In the genomic region with DNA sequence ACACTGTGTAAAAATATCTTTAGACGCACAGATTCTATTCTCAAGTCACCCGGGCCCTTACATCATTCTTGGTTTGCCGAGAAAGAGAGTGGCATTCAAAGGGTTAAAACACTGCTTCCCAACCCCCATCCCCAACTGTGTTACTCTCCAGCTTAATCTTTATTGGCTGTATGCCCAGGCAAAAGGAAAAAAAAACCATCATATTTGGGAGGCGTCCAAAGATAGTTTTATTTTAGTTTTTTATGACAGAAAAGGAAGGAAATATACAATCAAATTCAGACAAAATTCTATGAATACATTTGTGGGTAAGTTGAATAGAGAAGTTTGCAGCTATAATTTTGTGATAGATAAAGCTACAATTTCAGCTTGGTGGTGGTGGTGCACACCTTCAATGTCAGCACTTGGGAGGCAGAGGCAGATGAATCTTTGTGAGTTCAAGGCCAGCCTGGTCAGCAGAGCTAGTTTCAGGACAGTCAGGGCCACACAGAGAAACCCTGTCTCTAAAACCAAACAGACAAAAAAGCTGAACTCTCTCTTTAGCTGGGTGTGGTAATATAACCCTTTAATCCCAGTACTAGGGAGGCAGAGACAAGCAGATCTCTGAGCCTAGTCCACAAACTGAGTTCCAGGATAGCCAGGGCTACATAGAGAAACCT, we compare ENCODE assay signal across 10 mouse cellular contexts.
DNase-seq lines count a peak whose midpoint lies in the region; ATAC-seq and TF ChIP-seq lines count a peak whose summit lies in the region.
"Had no signal": no experiment of that assay in that cellular context is flagged by ENCODE, and none has a peak within 500 bp of the region (broad histone marks: within the 10 kb centered on the region; RNA-seq: fewer than 3 reads in every experiment).

No protein-coding gene starts in this region.

- H3K4me1 ChIP-seq in forebrain, embryonic 14.5 days (ENCODE audit: control insufficient read depth, insufficient read depth, low read length): no peaks in the 10 kb centered on the region
- no peaks in the 10 kb centered on the region for H3K4me1 ChIP-seq in forebrain, embryonic 13.5 days
- no peaks in the 10 kb centered on the region; the same call in 1 of the 2 replicates for H3K4me1 ChIP-seq in kidney, postnatal 0 days (replicated peaks; ENCODE audit: insufficient read depth, low read length)
- H3K4me1 ChIP-seq: midbrain, embryonic 12.5 days had no signal

- 69% methylated on average over 4 of the region's 4 CpGs for WGBS in forebrain, embryonic 14.5 days
- 78% methylated on average over 4 of the region's 4 CpGs for WGBS in forebrain, embryonic 13.5 days
- WGBS in kidney, postnatal 0 days: 52% methylated on average over 4 of the region's 4 CpGs

- H3K27me3 ChIP-seq in forebrain, embryonic 14.5 days (replicated peaks; ENCODE audit: control insufficient read depth, insufficient read depth, low read length): no peaks in the 10 kb centered on the region
- no peaks in the 10 kb centered on the region for H3K27me3 ChIP-seq in forebrain, embryonic 13.5 days
- no peaks in the 10 kb centered on the region for H3K27me3 ChIP-seq in kidney, postnatal 0 days (ENCODE audit: insufficient read depth, low read length)
- H3K27me3 ChIP-seq: midbrain, embryonic 12.5 days had no signal

- H3K4me3 ChIP-seq in forebrain, embryonic 14.5 days (ENCODE audit: low read depth, low read length): no peak overlapping the region
- no peak overlapping the region for H3K4me3 ChIP-seq in forebrain, embryonic 13.5 days
- H3K4me3 ChIP-seq in kidney, postnatal 0 days (replicated peaks; ENCODE audit: low read depth, low read length): no peak overlapping the region
- H3K4me3 ChIP-seq: midbrain, embryonic 12.5 days had no signal

- peak; percentile 66 for DNase-seq in forebrain, embryonic 14.5 days (ENCODE audit: low spot score)
- DNase-seq in right cerebral cortex, postnatal 10 days (ENCODE audit: low spot score in 2 of 2): peak; percentile 48 to 65
- no peak for DNase-seq in right cerebral cortex, adult 18-20 months
- DNase-seq in kidney, postnatal 0 days (ENCODE audit: low spot score): peak; percentile 76
- peak; percentile 11 for DNase-seq in telencephalon, adult 2 months (ENCODE audit: low read depth, low spot score)
- DNase-seq in urinary bladder, adult 2 months (ENCODE audit: low spot score): no peak
- DNase-seq in ovary, postnatal 10 days (ENCODE audit: low spot score): no peak
- DNase-seq: cerebellum, adult 9-11 months had no signal

- no peak overlapping the region for H3K9ac ChIP-seq in forebrain, embryonic 14.5 days (ENCODE audit: low read length)
- no peak overlapping the region for H3K9ac ChIP-seq in forebrain, embryonic 13.5 days
- no peak overlapping the region for H3K9ac ChIP-seq in kidney, postnatal 0 days (ENCODE audit: low read depth, low read length)
- H3K9ac ChIP-seq: midbrain, embryonic 12.5 days had no signal

- no peak overlapping the region for H3K27ac ChIP-seq in forebrain, embryonic 14.5 days (ENCODE audit: low read depth, low read length)
- no peak overlapping the region for H3K27ac ChIP-seq in forebrain, embryonic 13.5 days
- H3K27ac ChIP-seq in kidney, postnatal 0 days: peak overlapping the region; percentile 50; the same call in 1 of the 2 replicates
- H3K27ac ChIP-seq: midbrain, embryonic 12.5 days had no signal

- no peak for TF ChIP-seq CTCF in kidney, postnatal 0 days (IDR thresholded peaks at IDR 0.05; ENCODE audit: low read depth)

- no peak for ATAC-seq in forebrain, embryonic 14.5 days
- ATAC-seq in forebrain, embryonic 13.5 days: no peak
- ATAC-seq in kidney, postnatal 0 days (replicated peaks; ENCODE audit: low FRiP score, low read depth): no peak

- H3K36me3 ChIP-seq in forebrain, embryonic 14.5 days (ENCODE audit: control insufficient read depth, insufficient read depth, low read length): no peaks in the 10 kb centered on the region
- no peaks in the 10 kb centered on the region for H3K36me3 ChIP-seq in forebrain, embryonic 13.5 days (ENCODE audit: poor library complexity, severe bottlenecking)
- no peaks in the 10 kb centered on the region for H3K36me3 ChIP-seq in kidney, postnatal 0 days (ENCODE audit: insufficient read depth, low read length)
- H3K36me3 ChIP-seq: midbrain, embryonic 12.5 days had no signal

- H3K4me2 ChIP-seq in forebrain, embryonic 14.5 days (ENCODE audit: low read length): no peak overlapping the region
- H3K4me2 ChIP-seq in forebrain, embryonic 13.5 days: no peak overlapping the region
- H3K4me2 ChIP-seq in kidney, postnatal 0 days (ENCODE audit: low read length): no peak overlapping the region
- H3K4me2 ChIP-seq: midbrain, embryonic 12.5 days had no signal

- no peaks in the 10 kb centered on the region for H3K9me3 ChIP-seq in forebrain, embryonic 14.5 days (replicated peaks; ENCODE audit: control insufficient read depth, low read length)
- no peaks in the 10 kb centered on the region for H3K9me3 ChIP-seq in forebrain, embryonic 13.5 days (replicated peaks)
- no peaks in the 10 kb centered on the region for H3K9me3 ChIP-seq in kidney, postnatal 0 days (replicated peaks; ENCODE audit: low read length)
- H3K9me3 ChIP-seq: midbrain, embryonic 12.5 days had no signal

Comparison
In these comparisons a context has a peak if more than half of its experiments do, and no peak if none do; other contexts are left out.
1. DNase-seq: peak in forebrain, embryonic 14.5 days (single experiment), right cerebral cortex, postnatal 10 days (2 of 2), kidney, postnatal 0 days (single experiment) and telencephalon, adult 2 months (single experiment); none in right cerebral cortex, adult 18-20 months (single experiment), urinary bladder, adult 2 months (single experiment) and ovary, postnatal 10 days (single experiment).